Mouse (Mus musculus) urinary bladder, postnatal 25 days (tissue): ENCODE data around the gene Scgb1b19.
"Not testable (repeated sequence)": the region's sequence is repeated elsewhere in the genome, so short reads cannot be mapped to it uniquely, and the experiment has no call there.

Experiments
- DNase-seq: peaks from one replicate; pipeline ENCODE4 v3.0.0; 2022; ENCODE audit warnings: low spot score

Scgb1b19 gene

DNA sequence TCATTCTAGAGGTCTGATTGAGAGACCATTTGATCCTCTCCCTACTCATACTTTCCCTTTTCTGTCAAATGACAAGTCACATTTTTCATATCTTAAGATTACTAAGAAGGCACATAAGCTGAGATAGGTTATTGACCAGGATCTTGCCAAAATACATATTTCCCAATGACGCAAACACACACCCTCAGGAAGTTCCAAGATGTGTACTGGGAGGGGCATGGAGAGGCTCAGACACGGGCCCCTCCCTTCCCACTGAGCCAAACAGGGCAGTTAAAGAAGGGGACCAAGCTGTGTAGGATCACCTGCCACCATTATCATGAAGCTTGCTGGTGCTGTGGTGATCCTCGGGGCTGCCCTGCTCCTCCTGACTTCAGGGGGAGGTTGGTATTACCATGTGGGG, at the start of gene Scgb1b19:
Gene Scgb1b19, plus strand, starts transcription at position 301 of the 400 bp plus-strand sequence.
- not testable (repeated sequence) for DNase-seq

DNA sequence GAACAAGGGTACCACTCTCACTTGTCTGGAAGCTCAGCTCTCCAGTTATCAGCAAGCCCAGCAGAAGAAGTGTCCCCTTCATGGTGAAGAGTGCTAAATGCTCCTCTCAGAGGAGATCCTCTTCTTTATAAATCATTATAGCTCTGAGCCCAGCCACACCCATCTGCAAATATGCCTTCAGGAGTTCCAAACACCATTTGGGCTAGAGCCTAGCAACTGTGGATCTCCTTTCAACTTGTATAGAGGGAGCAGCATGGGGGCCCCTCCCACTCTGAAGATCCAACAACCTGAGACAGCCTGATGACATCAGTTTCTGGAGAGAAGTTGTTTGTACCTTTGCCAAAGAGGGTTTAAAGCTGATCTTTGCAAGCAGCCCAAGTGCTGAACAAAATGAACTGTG, 6.9 kb upstream of the Scgb1b19 start, which contains the start of gene Scgb2b19:
Gene Scgb2b19, minus strand, starts transcription at position 101 of the 400 bp plus-strand sequence.
- not testable (repeated sequence) for DNase-seq
